Mouse (Mus musculus): ENCODE measurements around the gene Klhl21. TPM values are rescaled to one million over a fixed set of nuclear protein-coding genes. Genes with fewer than 3 reads are reported as not detected.
A peak's percentile ranks its signal among the peaks of the same experiment; 100 is the strongest.

Gene Klhl21
- total and polyA plus RNA-seq, 2 experiments from 2014 or later, result 4.1 to 13.2 TPM

DNA sequence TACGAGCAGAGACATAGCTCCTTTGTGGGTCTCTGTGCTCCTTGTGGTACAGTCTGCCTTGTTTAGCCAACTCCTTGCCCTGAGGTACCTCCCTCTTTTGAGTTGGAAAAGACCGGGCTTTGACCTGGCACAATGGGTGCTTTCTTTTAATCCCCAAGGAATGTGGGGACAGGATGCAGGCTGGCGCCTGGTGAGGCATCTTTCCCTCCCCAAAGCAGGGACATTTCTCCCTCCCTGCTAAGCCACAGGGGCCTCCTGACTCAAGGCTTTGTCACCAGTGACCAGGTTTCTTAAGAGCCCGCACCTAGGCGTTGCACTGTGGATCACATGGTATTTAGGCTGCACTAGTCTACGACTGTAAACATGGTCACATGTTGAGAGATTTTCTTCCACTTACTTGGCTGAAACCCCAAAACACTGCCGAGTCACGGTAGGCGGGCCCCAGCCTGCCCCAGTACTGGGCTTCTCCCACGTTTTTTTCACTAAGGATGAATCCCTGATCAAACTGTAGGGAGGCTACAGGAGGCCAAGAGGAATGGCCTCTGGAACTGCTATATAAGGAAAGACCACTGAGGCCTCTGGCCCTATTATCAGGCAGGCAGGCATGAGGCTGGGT lies 1.6 kb downstream of the Klhl21 start:
- no peak for TF ChIP-seq CTCF (IDR thresholded peaks at IDR 0.05)
- Histone ChIP-seq H3K4me3 (ENCODE audit: low read depth, low read length) (peak overlapping the region; percentile 58), H3K4me1 (ENCODE audit: insufficient read depth, low read length) (peaks cover 11% of the 10 kb centered on the region; the same call in 1 of the 2 replicates), H3K4me2 (ENCODE audit: low read depth, low read length, poor library complexity, severe bottlenecking) (peak overlapping the region; percentile 99), H3K27me3 (ENCODE audit: insufficient read depth, low read length) (peaks cover 21% of the 10 kb centered on the region), H3K9me3 (ENCODE audit: low read length) (no peaks in the 10 kb centered on the region), H3K36me3 (ENCODE audit: insufficient read depth, low read length) (peaks cover 6% of the 10 kb centered on the region), H3K9ac (replicated peaks; ENCODE audit: low read length, poor library complexity, severe bottlenecking) (peak overlapping the region; percentile 64; the same call in 1 of the 2 replicates), H3K27ac (ENCODE audit: low read depth, low read length) (no peak overlapping the region)
- DNase-seq (ENCODE audit: low spot score) (no peak), ATAC-seq (ENCODE audit: low FRiP score) (no peak)
- WGBS, result 1% methylated on average over 10 of the region's 10 CpGs

DNA sequence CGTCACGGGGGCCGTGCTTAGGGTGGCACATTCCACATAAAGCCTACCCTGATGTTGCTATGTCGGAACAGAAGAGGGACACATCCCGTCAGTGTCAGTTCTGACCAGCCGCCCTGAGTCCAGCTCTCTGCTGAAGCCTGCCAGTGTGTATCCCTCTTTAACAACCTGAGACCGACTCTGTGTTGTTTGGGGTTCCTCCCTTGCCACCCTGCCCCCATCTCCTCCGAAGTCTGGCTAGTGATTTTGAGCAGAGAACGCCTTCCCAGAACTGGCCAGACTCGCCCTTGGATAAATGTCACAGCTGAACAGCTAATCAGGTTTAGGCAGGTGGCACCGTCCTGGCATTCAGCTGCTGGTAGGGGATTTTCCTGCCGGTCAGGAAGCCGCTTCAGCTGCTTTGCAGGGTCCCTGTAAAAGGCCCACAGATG lies 2.1 kb downstream of the Klhl21 start:
- no peak for TF ChIP-seq CTCF (IDR thresholded peaks at IDR 0.05)
- DNase-seq (ENCODE audit: low spot score) (no peak), ATAC-seq (ENCODE audit: low FRiP score) (no peak)
- Histone ChIP-seq H3K27me3 (ENCODE audit: insufficient read depth, low read length) (peaks cover 21% of the 10 kb centered on the region), H3K36me3 (ENCODE audit: insufficient read depth, low read length) (peaks cover 11% of the 10 kb centered on the region), H3K9me3 (ENCODE audit: low read length) (no peaks in the 10 kb centered on the region), H3K27ac (ENCODE audit: low read depth, low read length) (no peak overlapping the region), H3K4me2 (ENCODE audit: low read depth, low read length, poor library complexity, severe bottlenecking) (peak overlapping the region; percentile 99), H3K4me3 (ENCODE audit: low read depth, low read length) (peak overlapping the region; percentile 58), H3K9ac (replicated peaks; ENCODE audit: low read length, poor library complexity, severe bottlenecking) (peak overlapping the region; percentile 64; the same call in 1 of the 2 replicates), H3K4me1 (ENCODE audit: insufficient read depth, low read length) (peaks cover 11% of the 10 kb centered on the region; the same call in 1 of the 2 replicates)
- 8% methylated on average over 13 of the region's 13 CpGs for WGBS

DNA sequence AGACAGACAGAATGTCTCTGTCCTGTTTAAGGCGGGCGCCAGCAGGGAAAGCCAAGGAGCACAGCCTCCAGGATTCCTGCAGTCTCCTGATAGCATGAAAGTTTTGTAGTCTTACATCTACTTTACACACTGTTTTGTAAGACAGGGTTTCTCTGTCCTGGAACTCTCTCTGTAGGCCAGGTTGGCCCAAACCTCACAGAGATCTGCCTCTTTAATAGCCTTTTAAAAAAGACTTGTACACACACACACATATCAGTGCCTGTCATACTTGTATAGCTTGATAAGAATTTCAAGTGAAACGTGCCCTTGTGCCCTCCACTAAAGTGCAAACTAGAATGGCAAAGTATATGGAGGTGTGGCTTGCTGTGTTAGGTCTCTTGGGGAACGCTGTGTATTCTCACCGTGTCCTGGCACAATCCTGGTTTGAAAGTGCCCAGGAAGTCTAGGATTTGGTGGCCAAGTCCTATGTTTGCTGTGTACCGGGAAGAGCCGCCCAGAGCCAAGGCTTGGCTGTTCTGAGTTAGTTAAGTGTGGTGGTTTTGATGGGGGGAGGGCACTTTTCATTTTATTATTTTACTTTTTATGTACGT lies 2.7 kb downstream of the Klhl21 start:
- peaks cover 16% of the 10 kb centered on the region for H3K36me3 ChIP-seq (ENCODE audit: insufficient read depth, low read length)
- H3K27me3 ChIP-seq (ENCODE audit: insufficient read depth, low read length), result peaks cover 19% of the 10 kb centered on the region
- H3K9me3 ChIP-seq (ENCODE audit: low read length), result no peaks in the 10 kb centered on the region
- no peak for TF ChIP-seq CTCF (IDR thresholded peaks at IDR 0.05)
- ATAC-seq (ENCODE audit: low FRiP score) (no peak), DNase-seq (ENCODE audit: low spot score) (no peak)
- WGBS, result 73% methylated on average over 8 of the region's 8 CpGs
- H3K4me3 ChIP-seq (ENCODE audit: low read depth, low read length), result peak overlapping the region; percentile 58; the same call in 1 of the 2 replicates
- no peak overlapping the region for H3K27ac ChIP-seq (ENCODE audit: low read depth, low read length)
- H3K9ac ChIP-seq (replicated peaks; ENCODE audit: low read length, poor library complexity, severe bottlenecking), result no peak overlapping the region; the same call in 1 of the 2 replicates
- H3K4me2 ChIP-seq (ENCODE audit: low read depth, low read length, poor library complexity, severe bottlenecking), result peak overlapping the region; percentile 99
- H3K4me1 ChIP-seq (ENCODE audit: insufficient read depth, low read length), result peaks cover 11% of the 10 kb centered on the region; the same call in 1 of the 2 replicates

DNA sequence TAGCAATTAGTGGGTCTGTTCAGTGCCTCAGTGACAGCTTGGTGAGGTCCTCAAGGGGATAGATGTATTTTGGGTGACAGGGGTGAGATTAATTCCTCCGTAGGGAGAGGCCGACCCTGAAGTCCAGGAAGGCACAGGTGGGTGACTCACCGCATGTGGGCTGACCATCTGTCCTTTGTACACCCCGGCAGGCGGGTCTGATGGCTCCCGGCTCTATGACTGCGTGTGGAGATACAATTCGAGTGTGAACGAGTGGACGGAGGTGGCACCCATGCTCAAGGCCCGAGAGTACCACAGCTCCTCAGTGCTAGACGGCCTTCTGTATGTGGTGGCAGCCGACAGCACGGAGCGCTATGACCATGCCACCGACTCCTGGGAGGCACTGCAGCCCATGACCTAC lies 3.5 kb downstream of the Klhl21 start:
- ATAC-seq (ENCODE audit: low FRiP score) (no peak), DNase-seq (ENCODE audit: low spot score) (no peak)
- TF ChIP-seq CTCF (IDR thresholded peaks at IDR 0.05), result no peak
- H3K27me3 ChIP-seq (ENCODE audit: insufficient read depth, low read length), result peaks cover 11% of the 10 kb centered on the region
- H3K9me3 ChIP-seq (ENCODE audit: low read length), result no peaks in the 10 kb centered on the region
- peaks cover 17% of the 10 kb centered on the region for H3K36me3 ChIP-seq (ENCODE audit: insufficient read depth, low read length)
- H3K27ac ChIP-seq (ENCODE audit: low read depth, low read length), result no peak overlapping the region
- no peak overlapping the region for H3K4me3 ChIP-seq (ENCODE audit: low read depth, low read length)
- H3K4me2 ChIP-seq (ENCODE audit: low read depth, low read length, poor library complexity, severe bottlenecking), result no peak overlapping the region
- 92% methylated on average over 16 of the region's 16 CpGs for WGBS
- no peak overlapping the region for H3K9ac ChIP-seq (replicated peaks; ENCODE audit: low read length, poor library complexity, severe bottlenecking)
- peaks cover 11% of the 10 kb centered on the region; the same call in 1 of the 2 replicates for H3K4me1 ChIP-seq (ENCODE audit: insufficient read depth, low read length)

DNA sequence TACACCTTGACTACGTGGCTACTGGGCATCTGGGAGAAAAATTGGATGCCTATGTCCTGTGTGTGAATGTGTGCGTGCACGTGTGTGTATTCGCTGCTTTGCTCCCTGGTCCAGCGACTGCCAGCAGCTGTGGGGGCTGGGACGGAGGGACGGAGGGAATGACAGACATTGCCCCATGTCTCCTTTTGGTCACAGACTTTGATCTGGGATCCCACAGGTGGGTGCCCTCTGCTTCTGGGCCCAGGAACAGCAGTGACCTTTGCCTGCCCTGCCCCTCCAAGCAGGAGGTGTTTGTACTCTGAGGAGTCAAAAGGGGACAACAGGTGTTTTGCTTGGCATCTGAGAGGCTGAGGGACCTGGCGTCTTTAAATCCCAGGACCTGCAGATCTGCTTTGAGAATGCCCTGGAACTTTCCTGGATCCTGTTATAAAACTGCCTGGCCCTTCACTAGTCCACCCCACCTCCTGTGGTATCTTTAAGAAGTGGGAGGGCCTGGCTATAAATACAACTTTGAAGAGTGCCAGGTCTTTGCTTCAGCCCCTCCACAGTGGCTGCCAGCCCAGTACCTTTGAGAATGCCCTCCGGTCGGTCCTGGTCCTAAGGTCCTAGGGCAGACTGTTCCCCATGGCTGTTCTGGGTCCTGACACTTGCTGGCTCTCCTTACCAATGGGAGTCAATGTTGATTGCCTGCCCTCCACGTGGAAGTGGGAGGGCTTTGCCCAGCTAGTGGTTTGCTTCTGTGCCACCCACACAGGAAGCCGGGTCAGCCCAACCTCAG lies 4.6 kb downstream of the Klhl21 start:
- 89% methylated on average over 12 of the region's 12 CpGs for WGBS
- no peak for TF ChIP-seq CTCF (IDR thresholded peaks at IDR 0.05)
- Histone ChIP-seq H3K9me3 (ENCODE audit: low read length) (no peaks in the 10 kb centered on the region), H3K27me3 (ENCODE audit: insufficient read depth, low read length) (peaks cover 4% of the 10 kb centered on the region; the same call in 1 of the 2 replicates), H3K27ac (ENCODE audit: low read depth, low read length) (no peak overlapping the region), H3K4me2 (ENCODE audit: low read depth, low read length, poor library complexity, severe bottlenecking) (no peak overlapping the region), H3K36me3 (ENCODE audit: insufficient read depth, low read length) (peaks cover 23% of the 10 kb centered on the region), H3K4me1 (ENCODE audit: insufficient read depth, low read length) (peaks cover 6% of the 10 kb centered on the region; the same call in 1 of the 2 replicates), H3K4me3 (ENCODE audit: low read depth, low read length) (no peak overlapping the region), H3K9ac (replicated peaks; ENCODE audit: low read length, poor library complexity, severe bottlenecking) (no peak overlapping the region)
- DNase-seq (ENCODE audit: low spot score) (no peak), ATAC-seq (ENCODE audit: low FRiP score) (no peak)

Measured in midbrain, postnatal 0 days (tissue).